Mouse (Mus musculus): Measurements from ENCODE around the gene Siah3. TPM values are rescaled to one million over a fixed set of nuclear protein-coding genes. Genes with fewer than 3 reads are reported as not detected.

Siah3 gene
- total and polyA plus RNA-seq, 3 experiments = 0.04 to 0.29 TPM; not detected in 1

DNA sequence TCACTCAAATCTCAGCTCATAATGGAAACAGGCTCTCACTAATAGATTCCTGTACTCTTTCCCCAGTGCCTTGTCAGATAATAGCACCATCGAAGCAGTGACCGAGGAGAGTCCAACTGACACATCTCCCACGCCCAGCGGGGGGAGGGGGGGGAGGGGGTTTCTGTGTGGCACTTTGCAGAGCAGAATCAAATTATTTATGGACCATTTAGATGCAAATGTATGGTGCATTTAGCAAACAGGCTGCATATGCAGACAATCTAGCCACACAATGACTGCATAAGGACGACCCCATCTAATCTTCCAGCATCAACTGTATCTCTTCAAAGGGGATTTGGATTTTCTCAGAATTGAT, 85.2 kb downstream of the Siah3 start:
- Histone ChIP-seq H3K9me3 (replicated peaks; ENCODE audit: insufficient read depth, low read length) (no peaks in the 10 kb centered on the region), H3K36me3 (ENCODE audit: control insufficient read depth in 1 of 2, insufficient read depth in 2 of 2, low read length in 2 of 2) (peaks cover 0 to 16% of the 10 kb centered on the region in 2 experiments; a peak in 2 of 4 replicates), H3K27ac (ENCODE audit: control insufficient read depth, low read depth, low read length) (no peak overlapping the region), H3K27me3 (ENCODE audit: control insufficient read depth in 1 of 2, insufficient read depth in 2 of 2, low read length in 2 of 2) (no peaks in the 10 kb centered on the region), H3K9ac (ENCODE audit: control insufficient read depth, low read depth, low read length, poor library complexity, severe bottlenecking) (no peak overlapping the region), H3K79me2 (ENCODE audit: control insufficient read depth, insufficient read depth, low read length, poor library complexity) (no peaks in the 10 kb centered on the region; the same call in 1 of the 2 replicates), H3K4me3 (ENCODE audit: control insufficient read depth in 1 of 2, insufficient read depth in 1 of 2, low read depth in 2 of 2, low read length in 2 of 2) (no peak overlapping the region), H3K4me1 (ENCODE audit: control insufficient read depth in 1 of 2, insufficient read depth in 2 of 2, low read length in 2 of 2) (peaks cover 12 to 18% of the 10 kb centered on the region in 2 experiments)
- no peak for DNase-seq (ENCODE audit: low read depth, low spot score)
- TF ChIP-seq GABPA (IDR thresholded peaks at IDR 0.05; ENCODE audit: low read depth, low read length) (no peak), KAT2A (conservative IDR thresholded peaks at IDR 0.05; ENCODE audit: low read depth, low read length) (no peak), USF2 (IDR thresholded peaks at IDR 0.05; ENCODE audit: borderline replicate concordance in 1 of 2, insufficient read depth in 1 of 2, low read depth in 1 of 2, low read length in 2 of 2) (no peak), ELF1 (IDR thresholded peaks at IDR 0.05; ENCODE audit: low read depth, low read length) (no peak), SIN3A (IDR thresholded peaks at IDR 0.05; ENCODE audit: low read length) (no peak), JUND (IDR thresholded peaks at IDR 0.05; ENCODE audit: low read depth, low read length) (no peak), ZKSCAN1 (IDR thresholded peaks at IDR 0.05; ENCODE audit: low read depth, low read length) (no peak), MAX (IDR thresholded peaks at IDR 0.05; ENCODE audit: low read length) (no peak), MXI1 (IDR thresholded peaks at IDR 0.05; ENCODE audit: low read depth, low read length) (no peak), ZC3H11A (IDR thresholded peaks at IDR 0.05; ENCODE audit: low read depth, low read length) (no peak), MAFK (IDR thresholded peaks at IDR 0.05; ENCODE audit: borderline replicate concordance, low read depth, low read length) (no peak), MAZ (IDR thresholded peaks at IDR 0.05; ENCODE audit: low read depth, low read length) (no peak), ZMIZ1 (IDR thresholded peaks at IDR 0.05; ENCODE audit: low read depth, low read length) (no peak), GATA1 (IDR thresholded peaks at IDR 0.05; ENCODE audit: low read depth, low read length) (no peak), USF1 (IDR thresholded peaks at IDR 0.05; ENCODE audit: low read depth, low read length) (no peak), SMC3 (IDR thresholded peaks at IDR 0.05; ENCODE audit: low read depth, low read length) (no peak)

DNA sequence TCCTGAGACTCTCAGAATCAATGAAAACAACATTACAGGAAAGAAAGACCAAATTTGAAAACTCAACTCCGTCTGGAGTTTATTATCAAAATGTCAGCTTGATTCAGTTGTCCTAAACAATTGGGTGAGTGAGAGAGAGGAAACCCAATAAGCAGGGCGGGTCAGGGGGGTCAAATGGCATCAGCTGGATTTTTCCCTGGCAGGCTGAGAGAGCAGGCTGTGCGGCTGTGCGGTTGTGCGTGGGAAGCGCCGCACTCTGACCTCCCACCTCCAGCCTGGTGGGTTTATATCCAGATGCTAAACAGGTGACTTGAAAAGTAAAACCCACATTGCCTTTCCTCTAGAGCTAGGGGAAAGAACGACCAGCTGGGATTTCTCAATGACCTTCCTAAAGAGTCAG, 85.9 kb downstream of the Siah3 start:
- TF ChIP-seq EP300 (IDR thresholded peaks at IDR 0.05; ENCODE audit: low read depth in 1 of 2, low read length in 2 of 2) (no peak), ETS1 (IDR thresholded peaks at IDR 0.05; ENCODE audit: low read depth, low read length) (no peak), CHD1 (IDR thresholded peaks at IDR 0.05; ENCODE audit: low read depth, low read length) (no peak), UBTF (IDR thresholded peaks at IDR 0.05; ENCODE audit: borderline replicate concordance, insufficient read depth, low read depth, low read length) (no peak), E2F4 (IDR thresholded peaks at IDR 0.05; ENCODE audit: borderline replicate concordance, low read depth, low read length) (no peak), MYB (IDR thresholded peaks at IDR 0.05; ENCODE audit: low read depth, low read length) (no peak), TAL1 (IDR thresholded peaks at IDR 0.05; ENCODE audit: low read length) (no peak), MAX (IDR thresholded peaks at IDR 0.05; ENCODE audit: low read length) (no peak), HCFC1 (IDR thresholded peaks at IDR 0.05; ENCODE audit: low read depth, low read length) (no peak), TCF12 (IDR thresholded peaks at IDR 0.05; ENCODE audit: low read depth, low read length) (no peak), POLR2AphosphoS2 (IDR thresholded peaks at IDR 0.05; ENCODE audit: low read length) (no peak), KAT2A (conservative IDR thresholded peaks at IDR 0.05; ENCODE audit: low read depth, low read length) (no peak), MXI1 (IDR thresholded peaks at IDR 0.05; ENCODE audit: low read depth, low read length) (no peak), POLR2AphosphoS5 (IDR thresholded peaks at IDR 0.05; ENCODE audit: borderline replicate concordance, low read depth, low read length) (no peak)
- Histone ChIP-seq H3K9me3 (replicated peaks; ENCODE audit: insufficient read depth, low read length) (no peaks in the 10 kb centered on the region), H3K4me1 (ENCODE audit: control insufficient read depth in 1 of 2, insufficient read depth in 2 of 2, low read length in 2 of 2) (peaks cover 12 to 18% of the 10 kb centered on the region in 2 experiments), H3K4me3 (ENCODE audit: control insufficient read depth in 1 of 2, insufficient read depth in 1 of 2, low read depth in 2 of 2, low read length in 2 of 2) (no peak overlapping the region), H3K36me3 (ENCODE audit: control insufficient read depth in 1 of 2, insufficient read depth in 2 of 2, low read length in 2 of 2) (peaks cover 0 to 16% of the 10 kb centered on the region in 2 experiments; a peak in 2 of 4 replicates), H3K27ac (ENCODE audit: control insufficient read depth, low read depth, low read length) (no peak overlapping the region), H3K27me3 (ENCODE audit: control insufficient read depth in 1 of 2, insufficient read depth in 2 of 2, low read length in 2 of 2) (no peaks in the 10 kb centered on the region), H3K79me2 (ENCODE audit: control insufficient read depth, insufficient read depth, low read length, poor library complexity) (no peaks in the 10 kb centered on the region; the same call in 1 of the 2 replicates), H3K9ac (ENCODE audit: control insufficient read depth, low read depth, low read length, poor library complexity, severe bottlenecking) (no peak overlapping the region)
- DNase-seq (ENCODE audit: low read depth, low spot score) = no peak

Data from MEL (cell line).